Mouse (Mus musculus) ES-Bruce4 (cell line): Measurements from ENCODE around the gene Hexim1. TPM values are rescaled to one million over a fixed set of nuclear protein-coding genes. Genes with fewer than 3 reads are reported as not detected.

Source experiments
- H3K27ac ChIP-seq: 2 replicates; pipeline ENCODE4 v1.5.1; 2012; ENCODE audit warnings: low read length, inconsistent platforms; ENCODE audit not compliant: insufficient read depth
- H3K27me3 ChIP-seq: 2 replicates; pipeline ENCODE4 v1.6.1; 2012; ENCODE audit warnings: mild to moderate bottlenecking, low read length, inconsistent platforms; ENCODE audit not compliant: control insufficient read depth, poor library complexity, insufficient read depth, severe bottlenecking
- H3K36me3 ChIP-seq: 2 replicates; pipeline ENCODE4 v1.6.1; 2012; ENCODE audit warnings: inconsistent platforms, mild to moderate bottlenecking, low read length, moderate library complexity; ENCODE audit not compliant: control insufficient read depth, poor library complexity, insufficient read depth, severe bottlenecking
- H3K4me1 ChIP-seq: one replicate; pipeline ENCODE4 v1.8.1; 2011; ENCODE audit warnings: low read length; ENCODE audit not compliant: control insufficient read depth, insufficient read depth
- H3K4me3 ChIP-seq: 2 replicates; pipeline ENCODE4 v1.5.1; 2011; ENCODE audit warnings: low read depth, mild to moderate bottlenecking, low read length
- H3K9ac ChIP-seq: 2 replicates; pipeline ENCODE4 v1.6.1; 2012; ENCODE audit warnings: low read depth, mild to moderate bottlenecking, inconsistent platforms; ENCODE audit not compliant: poor library complexity, severe bottlenecking
- H3K9me3 ChIP-seq: replicated peaks from 2 replicates; pipeline ENCODE4 v1.6.1; 2012; ENCODE audit warnings: mild to moderate bottlenecking, low read length, inconsistent platforms; ENCODE audit not compliant: control insufficient read depth, poor library complexity, insufficient read depth, severe bottlenecking
- CTCF ChIP-seq: IDR thresholded peaks from one replicate; pipeline ENCODE4 v1.8.1; 2011; ENCODE audit warnings: low read depth, low read length
- EP300 ChIP-seq: IDR thresholded peaks from 2 replicates; pipeline ENCODE4 v1.6.1; 2011; ENCODE audit warnings: low read depth, low read length; ENCODE audit not compliant: insufficient read depth
- POLR2A ChIP-seq: IDR thresholded peaks from one replicate; pipeline ENCODE4 v1.8.1; 2011; ENCODE audit warnings: low read length; ENCODE audit not compliant: insufficient read depth
- polyA plus RNA-seq: library from polyadenylated mRNA; stranded (reverse); fragments of >200 nt; gene quantifications from 2 replicates; pipeline ENCODE4 v1.2.4, GENCODE M21; 2011; ENCODE audit warnings: low read depth; ENCODE audit not compliant: missing spikeins, insufficient read depth, insufficient read length

The Hexim1 gene
- polyA plus RNA-seq, 1 experiment = 17.2 TPM

- Histone ChIP-seq H3K36me3 (no peaks in the 10 kb centered on the region), H3K4me3 (no peak overlapping the region), H3K4me1 (peaks cover 2% of the 10 kb centered on the region), H3K9ac (no peak overlapping the region), H3K27me3 (no peaks in the 10 kb centered on the region), H3K9me3 (no peaks in the 10 kb centered on the region), H3K27ac (no peak overlapping the region)
- no peak for TF ChIP-seq CTCF
- no peak for TF ChIP-seq EP300
- no peak for TF ChIP-seq POLR2A
Measured at GRCm38 (mm10) chr11:103119609-103120008, 3.6 kb downstream of the Hexim1 start.

GRCm38 (mm10) chr11:103120315-103120714, 4.3 kb downstream of the Hexim1 start:
- TF ChIP-seq POLR2A = no peak
- no peak for TF ChIP-seq EP300
- TF ChIP-seq CTCF = no peak

GRCm38 (mm10) chr11:103131701-103132575, 15.9 kb downstream of the Hexim1 start, which contains the start of gene Hexim2:
TSS of gene Hexim2 (plus strand) at chr11:103132429.
- TF ChIP-seq POLR2A (no peak), CTCF (no peak), EP300 (no peak)
- peak within 1 kb of the TSS; percentile 86 for H3K4me3 ChIP-seq
- H3K9ac ChIP-seq = peak within 1 kb of the TSS; percentile 98
- H3K9me3 ChIP-seq = no peaks in the 10 kb centered on the region
- peaks cover 8% of the 10 kb centered on the region; the same call in 1 of the 2 replicates for H3K36me3 ChIP-seq
- H3K27ac ChIP-seq = peak within 1 kb of the TSS; percentile 62
- H3K4me1 ChIP-seq = peaks cover 3% of the 10 kb centered on the region
- no peaks in the 10 kb centered on the region for H3K27me3 ChIP-seq

More at GRCm38 (mm10) chr11:103120315-103120714, 4.3 kb downstream of the Hexim1 start:
- no peaks in the 10 kb centered on the region for H3K36me3 ChIP-seq
- H3K4me1 ChIP-seq = peaks cover 2% of the 10 kb centered on the region
- H3K4me3 ChIP-seq = no peak overlapping the region
- H3K9ac ChIP-seq = no peak overlapping the region
- no peaks in the 10 kb centered on the region for H3K27me3 ChIP-seq
- H3K9me3 ChIP-seq = no peaks in the 10 kb centered on the region
- no peak overlapping the region for H3K27ac ChIP-seq

GRCm38 (mm10) chr11:103132576-103133455, 16.8 kb downstream of the Hexim1 start:
- H3K36me3 ChIP-seq = peaks cover 8% of the 10 kb centered on the region; the same call in 1 of the 2 replicates
- peak overlapping the region; percentile 62 for H3K27ac ChIP-seq
- H3K4me3 ChIP-seq = peak overlapping the region; percentile 86
- H3K9ac ChIP-seq = peak overlapping the region; percentile 98
- peaks cover 3% of the 10 kb centered on the region for H3K4me1 ChIP-seq
- H3K9me3 ChIP-seq = no peaks in the 10 kb centered on the region
- no peaks in the 10 kb centered on the region for H3K27me3 ChIP-seq
- no peak for TF ChIP-seq EP300
- peak; percentile 86 for TF ChIP-seq POLR2A
- TF ChIP-seq CTCF = no peak

GRCm38 (mm10) chr11:103133456-103134185, 17.6 kb downstream of the Hexim1 start:
- Histone ChIP-seq H3K4me3 (peak overlapping the region; percentile 67), H3K4me1 (peaks cover 3% of the 10 kb centered on the region)

More at GRCm38 (mm10) chr11:103133456-103134185, 17.6 kb downstream of the Hexim1 start:
- Histone ChIP-seq H3K9ac (peak overlapping the region; percentile 68), H3K27me3 (no peaks in the 10 kb centered on the region), H3K36me3 (peaks cover 8% of the 10 kb centered on the region; the same call in 1 of the 2 replicates), H3K9me3 (no peaks in the 10 kb centered on the region), H3K27ac (peak overlapping the region; percentile 38; the same call in 1 of the 2 replicates)
- no peak for TF ChIP-seq POLR2A
- TF ChIP-seq EP300 = no peak
- no peak for TF ChIP-seq CTCF
